Mouse (Mus musculus): ENCODE data around the gene Pde11a.

Pde11a gene

DNA sequence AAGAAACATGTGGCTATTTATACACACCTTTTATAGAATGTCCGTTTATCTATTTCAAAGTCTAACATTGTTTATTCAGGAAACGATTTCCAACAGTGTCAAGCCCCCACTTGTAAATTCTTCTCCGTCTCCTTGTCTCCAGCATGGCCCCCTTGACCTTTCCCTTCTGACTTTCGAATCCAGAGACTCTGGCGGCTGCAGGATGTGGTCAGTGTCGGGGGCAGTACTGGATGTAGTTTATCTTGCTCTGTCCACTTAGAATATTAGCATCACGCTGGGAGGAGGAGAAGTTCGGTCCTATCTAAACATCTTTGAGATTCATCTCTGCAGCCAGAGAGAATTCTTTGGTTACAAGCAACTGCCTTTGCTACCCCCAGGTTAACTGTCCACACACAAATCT lies 240.2 kb downstream of the Pde11a start:
- DNase-seq (ENCODE audit: extremely low spot score, low read depth, low spot score) = no peak

- no peak for DNase-seq (ENCODE audit: extremely low spot score, low read depth, low spot score)
Observed at GRCm38 (mm10) chr2:76097847-76098246, 240.7 kb downstream of the Pde11a start.

DNA sequence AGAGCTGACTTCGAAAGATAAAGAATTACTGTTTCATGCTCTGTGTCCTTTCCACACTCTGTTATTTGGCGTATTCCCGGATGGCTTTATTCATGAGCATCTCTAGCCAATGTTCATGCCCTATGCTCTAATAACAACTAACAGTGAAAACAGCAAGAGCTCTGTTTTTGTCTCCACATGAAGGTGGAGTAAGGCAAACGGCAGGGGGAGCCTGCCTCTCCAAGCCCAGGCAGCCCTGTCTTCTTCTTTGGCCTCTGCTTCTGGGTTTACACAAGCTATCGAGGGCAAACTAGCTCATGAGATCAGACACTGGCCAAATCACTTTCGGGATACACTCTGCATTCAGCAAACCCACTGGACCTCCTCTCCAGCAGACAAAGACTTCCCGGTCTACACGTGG lies 241.3 kb downstream of the Pde11a start:
- no peak for DNase-seq (ENCODE audit: extremely low spot score, low read depth, low spot score)

- DNase-seq (ENCODE audit: extremely low spot score, low read depth, low spot score) = no peak
Observed at GRCm38 (mm10) chr2:76095861-76096260, 242.7 kb downstream of the Pde11a start.

- no peak for DNase-seq (ENCODE audit: extremely low spot score, low read depth, low spot score)
Observed at GRCm38 (mm10) chr2:76090506-76090905, 248.1 kb downstream of the Pde11a start.

DNA sequence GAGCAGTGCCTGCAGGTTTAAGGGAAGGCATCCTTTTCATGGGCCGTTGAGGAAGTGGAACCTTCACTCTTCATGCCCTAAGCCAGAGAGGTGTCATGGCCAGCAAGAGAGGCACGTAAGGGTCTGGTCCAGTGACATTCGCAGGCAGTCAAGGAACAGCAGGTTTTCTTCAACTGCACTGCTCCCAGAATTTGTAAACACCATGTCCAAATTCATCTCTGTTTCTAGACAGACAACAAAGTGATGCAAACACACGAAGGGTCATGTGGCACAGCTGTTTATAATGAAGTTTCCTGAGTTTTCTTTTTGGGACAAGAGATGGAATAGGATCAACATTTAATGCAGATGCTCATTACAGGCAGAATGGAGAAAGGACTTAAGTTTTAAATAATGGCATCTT lies 249.7 kb downstream of the Pde11a start:
- DNase-seq (ENCODE audit: extremely low spot score, low read depth, low spot score) = no peak

- no peak for DNase-seq (ENCODE audit: extremely low spot score, low read depth, low spot score)
Observed at GRCm38 (mm10) chr2:76088413-76088812, 250.2 kb downstream of the Pde11a start.

DNA sequence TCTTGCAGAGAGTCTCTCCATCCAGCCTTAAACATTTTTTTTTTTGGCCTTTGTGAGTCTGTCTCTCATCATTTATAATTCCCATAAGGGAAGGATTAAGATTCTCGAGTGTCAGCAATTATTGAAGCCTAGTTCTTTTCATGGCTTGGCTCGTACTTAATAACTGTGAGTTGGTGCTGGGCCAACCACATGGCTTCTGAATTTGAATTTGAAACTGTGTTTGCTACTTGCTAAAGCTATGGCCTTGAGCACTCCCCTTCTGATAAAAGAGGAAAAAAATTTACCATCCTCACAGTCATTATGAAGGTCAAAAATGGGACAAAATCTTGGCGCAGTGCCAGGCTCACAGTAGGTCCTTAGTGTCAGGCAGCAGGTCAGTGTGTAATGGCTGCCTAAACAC lies 251.4 kb downstream of the Pde11a start:
- DNase-seq (ENCODE audit: extremely low spot score, low read depth, low spot score) = no peak

GRCm38 (mm10) chr2:76084982-76085381 lies 253.6 kb downstream of the Pde11a start:
- no peak for DNase-seq (ENCODE audit: extremely low spot score, low read depth, low spot score)

DNA sequence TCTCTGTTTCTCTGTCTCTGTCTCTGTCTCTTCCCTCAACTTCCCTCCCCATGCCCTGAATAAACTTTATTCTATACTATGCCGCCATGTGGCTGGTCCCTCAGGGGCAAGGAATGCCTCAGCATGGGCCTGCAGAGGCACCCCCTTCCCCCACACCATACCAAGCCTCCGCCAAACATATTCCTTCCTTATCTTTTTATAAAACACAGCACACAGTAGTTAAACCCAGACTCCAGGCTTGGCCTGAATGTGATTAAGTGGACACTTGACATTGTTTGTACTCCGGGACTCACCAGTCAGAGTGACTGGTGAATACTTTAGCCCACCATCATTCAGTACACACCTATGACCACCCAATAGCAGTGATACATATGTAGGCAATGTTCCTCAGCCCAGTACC lies 254.7 kb downstream of the Pde11a start:
- DNase-seq (ENCODE audit: extremely low spot score, low read depth, low spot score) = no peak

- no peak for DNase-seq (ENCODE audit: extremely low spot score, low read depth, low spot score)
Observed at GRCm38 (mm10) chr2:76083396-76083795, 255.2 kb downstream of the Pde11a start.

DNA sequence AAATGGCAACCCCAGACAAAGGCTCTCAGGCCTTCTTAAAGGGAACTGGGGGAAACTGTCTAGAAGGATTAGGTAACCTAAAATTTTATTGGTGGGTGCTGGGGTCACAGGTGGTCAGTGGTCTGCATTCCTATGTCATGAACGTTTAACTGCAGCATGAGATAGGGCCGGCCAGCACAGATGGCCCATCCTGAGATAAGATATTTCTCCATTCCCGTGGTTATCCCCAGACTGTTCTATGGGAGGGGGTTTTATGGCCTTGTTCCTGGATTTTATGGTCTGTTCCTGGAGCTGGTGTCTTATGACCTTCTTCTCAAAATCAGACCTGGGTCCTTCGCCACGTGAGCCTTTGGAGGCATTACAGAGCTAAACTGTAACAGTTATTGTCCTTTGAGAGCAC lies 256.6 kb downstream of the Pde11a start:
- DNase-seq (ENCODE audit: extremely low spot score, low read depth, low spot score) = no peak

DNA sequence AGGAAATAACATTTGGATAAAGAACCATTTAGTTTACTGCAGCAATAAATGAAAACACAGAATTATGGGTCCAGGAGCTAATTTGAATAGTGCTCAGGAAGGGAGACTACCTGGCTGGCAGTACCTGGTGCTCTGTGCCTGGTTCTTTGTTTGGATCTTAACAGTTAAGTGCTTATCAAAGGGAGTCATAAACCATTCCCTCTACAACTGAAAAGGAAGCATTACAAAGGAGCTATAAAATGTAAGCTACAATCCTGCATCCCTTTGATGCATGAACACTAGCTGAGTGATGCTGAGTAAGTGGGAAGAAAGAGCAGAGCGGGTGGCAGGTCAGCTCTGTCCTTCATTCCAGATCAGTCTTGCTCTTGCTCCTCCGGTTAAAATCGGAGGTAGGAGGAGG lies 258.0 kb downstream of the Pde11a start:
- no peak for DNase-seq (ENCODE audit: extremely low spot score, low read depth, low spot score)

- no peak for DNase-seq (ENCODE audit: extremely low spot score, low read depth, low spot score)
Observed at GRCm38 (mm10) chr2:76076838-76077237, 261.7 kb downstream of the Pde11a start.

GRCm38 (mm10) chr2:76076047-76076446 lies 262.5 kb downstream of the Pde11a start:
- no peak for DNase-seq (ENCODE audit: extremely low spot score, low read depth, low spot score)

DNA sequence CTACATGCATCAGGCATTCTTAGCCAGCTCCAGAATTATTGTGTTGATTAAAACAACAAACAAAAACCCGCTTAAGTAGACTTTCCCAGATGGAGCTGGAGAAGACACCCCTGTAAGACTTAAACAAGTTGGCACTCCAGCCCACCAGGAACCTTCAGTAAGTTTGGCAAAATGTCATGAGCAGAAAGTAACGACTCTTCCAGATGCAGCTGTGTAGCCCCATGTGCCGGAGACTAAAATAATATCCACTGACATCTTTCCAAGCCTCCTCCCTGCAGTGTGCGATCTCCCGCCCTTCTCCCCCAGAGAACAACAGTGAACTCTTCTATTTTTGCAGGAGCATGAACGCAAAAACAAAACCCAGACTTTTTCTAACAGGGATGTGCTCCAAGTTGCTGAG lies 265.5 kb downstream of the Pde11a start:
- no peak for DNase-seq (ENCODE audit: extremely low spot score, low read depth, low spot score)

DNA sequence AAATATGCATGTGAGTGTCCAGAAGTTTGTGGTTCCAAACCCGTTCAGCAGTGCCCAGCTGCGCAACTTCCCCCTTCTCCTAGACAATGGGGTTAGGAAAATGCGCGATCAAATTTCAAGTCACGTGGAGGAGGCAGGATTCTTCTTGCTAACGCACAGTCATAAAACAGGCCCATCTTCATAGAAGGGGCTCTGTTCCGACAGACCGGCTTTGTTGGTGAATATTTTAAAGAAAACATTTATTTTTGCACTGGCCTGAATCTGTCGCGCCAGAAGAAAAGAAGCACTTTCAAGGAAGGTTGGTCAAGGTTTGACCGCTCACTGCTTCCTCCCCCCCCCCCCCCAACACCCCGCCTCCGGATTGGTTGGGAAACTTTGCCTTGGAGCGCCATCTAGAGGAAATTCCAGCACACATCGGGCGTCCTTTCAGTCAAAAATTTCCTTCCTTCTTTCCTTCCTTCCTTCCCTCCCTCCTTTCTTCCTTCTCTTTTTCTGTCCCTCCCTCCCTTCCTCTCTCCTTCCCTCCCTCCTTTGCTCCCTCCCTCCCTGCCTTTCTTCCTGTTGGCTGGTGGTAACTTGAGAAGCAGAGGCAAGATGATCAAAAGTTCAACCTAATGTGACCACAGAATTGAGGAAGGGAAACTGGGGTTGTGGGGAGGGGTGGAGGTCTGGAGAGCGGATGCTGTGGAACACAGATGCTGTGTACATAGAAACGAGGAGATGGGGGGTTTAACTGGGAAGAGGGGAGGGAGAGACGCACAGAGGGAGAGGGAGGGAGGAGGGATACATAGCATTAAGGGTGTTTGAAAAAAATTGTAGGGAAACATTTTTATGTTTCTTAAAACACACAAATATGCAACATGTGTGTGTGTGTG lies 267.9 kb downstream of the Pde11a start:
- DNase-seq (ENCODE audit: extremely low spot score, low read depth, low spot score) = peak; percentile 86

DNA sequence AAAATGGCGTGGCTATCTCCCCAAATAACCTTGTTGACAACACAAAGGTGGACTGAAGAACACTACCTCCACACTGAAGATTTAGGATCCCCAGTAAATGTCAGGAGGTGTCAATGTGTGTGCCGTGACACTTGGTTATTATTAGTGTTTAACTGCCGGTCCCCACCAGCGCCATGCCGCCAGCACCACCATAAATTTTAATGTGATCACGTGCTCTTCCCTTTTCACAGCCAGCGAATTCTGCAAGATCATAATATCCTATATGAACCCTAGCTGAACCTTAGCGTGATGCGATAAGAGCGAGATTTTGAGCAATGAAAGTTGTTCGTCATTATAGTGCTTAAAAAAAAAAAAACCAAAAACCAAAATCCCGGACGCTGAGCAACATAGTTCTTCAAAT lies 269.3 kb downstream of the Pde11a start:
- DNase-seq (ENCODE audit: extremely low spot score, low read depth, low spot score) = no peak

- no peak for DNase-seq (ENCODE audit: extremely low spot score, low read depth, low spot score)
Observed at GRCm38 (mm10) chr2:76068155-76068554, 270.4 kb downstream of the Pde11a start.

- no peak for DNase-seq (ENCODE audit: extremely low spot score, low read depth, low spot score)
Observed at GRCm38 (mm10) chr2:76067144-76067543, 271.4 kb downstream of the Pde11a start.

GRCm38 (mm10) chr2:76065292-76065691 lies 273.3 kb downstream of the Pde11a start:
- DNase-seq (ENCODE audit: extremely low spot score, low read depth, low spot score) = no peak

DNA sequence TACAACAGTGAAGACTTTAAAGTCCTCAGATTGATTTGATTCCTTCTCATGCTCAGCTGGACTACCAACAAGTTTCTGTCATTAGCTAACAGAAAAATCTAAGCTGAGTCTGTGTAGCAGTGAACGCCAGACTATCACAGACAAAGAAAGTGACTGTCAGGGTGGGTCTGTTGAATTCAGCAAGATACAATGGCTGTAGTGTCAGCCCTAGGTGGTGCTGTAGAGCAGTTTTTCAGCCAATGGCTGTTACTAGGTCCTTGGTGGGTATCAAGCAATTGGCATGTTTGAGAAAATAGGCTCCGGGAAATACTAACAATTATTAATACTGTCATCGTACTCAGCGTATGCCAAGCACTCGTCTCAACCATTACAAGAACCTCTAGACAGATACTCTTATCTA lies 274.5 kb downstream of the Pde11a start:
- DNase-seq (ENCODE audit: extremely low spot score, low read depth, low spot score) = no peak

DNA sequence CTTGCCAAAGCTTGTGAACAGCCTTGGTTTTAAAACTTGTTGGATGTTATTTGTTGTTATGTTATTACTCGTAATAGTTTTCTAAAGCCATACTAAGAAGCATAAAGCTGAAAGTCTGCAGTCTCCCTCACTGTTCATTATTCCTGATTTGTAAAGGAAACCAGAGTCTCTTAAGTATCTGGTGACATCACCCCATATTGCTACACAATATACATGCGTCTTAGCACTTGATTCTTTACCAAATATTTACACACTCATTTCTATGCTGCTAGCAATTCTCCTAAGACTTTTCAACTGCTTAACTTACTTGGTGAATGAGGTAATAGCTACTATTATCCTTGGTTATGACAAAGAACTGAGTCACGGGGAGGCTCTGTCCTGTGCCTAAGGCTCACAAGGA lies 278.4 kb downstream of the Pde11a start:
- no peak for DNase-seq (ENCODE audit: extremely low spot score, low read depth, low spot score)
